Mouse (Mus musculus) olfactory bulb, adult 2 months (tissue): ENCODE measurements around the gene Rreb1.

Experiments used
- CTCF ChIP-seq: fragments of 200-500 bp; IDR thresholded peaks from 2 replicates; pipeline ENCODE4 v1.5.1; 2012; ENCODE audit warnings: low read depth, mild to moderate bottlenecking, low read length, moderate library complexity; ENCODE audit not compliant: insufficient read depth
- POLR2A ChIP-seq: fragments of 200-500 bp; IDR thresholded peaks from 2 replicates; pipeline ENCODE4 v1.6.1; 2012; ENCODE audit warnings: mild to moderate bottlenecking, low read depth, low read length, moderate library complexity; ENCODE audit not compliant: insufficient read depth

DNA sequence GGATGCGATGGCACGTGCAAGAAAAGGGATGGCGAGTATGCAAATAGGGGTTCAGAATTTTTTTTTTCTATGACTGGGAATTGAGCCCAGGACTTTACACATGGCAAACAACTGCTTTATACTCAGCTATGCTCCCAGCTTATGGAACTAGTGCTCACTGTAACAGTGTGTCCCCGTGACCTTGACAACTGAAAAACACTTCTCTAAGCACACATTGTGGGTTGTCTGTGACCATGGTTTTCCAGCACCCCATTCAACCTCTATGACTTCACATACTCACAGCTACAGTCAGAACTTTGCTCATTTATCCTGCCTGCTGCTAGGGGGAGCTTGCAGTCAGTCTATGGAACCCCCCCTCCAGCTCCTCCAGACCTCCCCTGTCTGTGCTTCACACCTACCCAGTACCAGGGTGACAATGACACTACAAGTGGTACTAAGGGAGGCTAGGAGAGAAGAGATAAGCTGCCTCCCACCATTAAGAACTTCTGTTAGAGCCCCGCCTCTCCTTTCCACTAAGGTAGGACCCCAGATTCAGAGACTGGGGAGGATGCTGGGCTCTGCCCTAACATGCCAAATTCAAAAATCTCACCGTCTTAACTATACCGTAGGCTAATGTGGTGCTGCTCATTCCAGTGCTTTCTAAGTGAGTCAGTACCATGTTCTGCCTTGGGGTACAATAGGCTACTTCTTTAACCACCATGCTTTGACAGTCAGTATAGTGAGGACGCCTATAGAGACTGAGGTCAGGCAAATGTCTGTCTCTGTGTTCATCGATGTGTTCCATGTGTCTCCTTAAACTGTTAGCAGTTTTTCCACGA lies 145.7 kb downstream of the Rreb1 start:
- TF ChIP-seq CTCF (no peak), POLR2A (no peak)
